Mouse (Mus musculus) forelimb bud, embryonic 11.5 days (tissue): ENCODE measurements around the gene Zcchc9.
A peak's percentile ranks its signal among the peaks of the same experiment; 100 is the strongest.
"Not testable (repeated sequence)": the region's sequence is repeated elsewhere in the genome, so short reads cannot be mapped to it uniquely, and the experiment has no call there.

ENCODE experiments used
- DNase-seq: peaks from one replicate; pipeline ENCODE4 v3.0.0-alpha.2; 2012; ENCODE audit warnings: low read depth, low spot score

Zcchc9 gene

GRCm38 (mm10) chr13:91807155-91807839 is at the start of gene Zcchc9:
TSS of gene Zcchc9 (minus strand) at chr13:91807705.
- peak; percentile 88 for DNase-seq

GRCm38 (mm10) chr13:91854412-91854811 is 46.9 kb upstream of the Zcchc9 start:
- DNase-seq = no peak

GRCm38 (mm10) chr13:91827876-91828275 is 20.4 kb upstream of the Zcchc9 start:
- DNase-seq = no peak

- DNase-seq = no peak
Observed at GRCm38 (mm10) chr13:91826066-91826465, 18.6 kb upstream of the Zcchc9 start.

DNA sequence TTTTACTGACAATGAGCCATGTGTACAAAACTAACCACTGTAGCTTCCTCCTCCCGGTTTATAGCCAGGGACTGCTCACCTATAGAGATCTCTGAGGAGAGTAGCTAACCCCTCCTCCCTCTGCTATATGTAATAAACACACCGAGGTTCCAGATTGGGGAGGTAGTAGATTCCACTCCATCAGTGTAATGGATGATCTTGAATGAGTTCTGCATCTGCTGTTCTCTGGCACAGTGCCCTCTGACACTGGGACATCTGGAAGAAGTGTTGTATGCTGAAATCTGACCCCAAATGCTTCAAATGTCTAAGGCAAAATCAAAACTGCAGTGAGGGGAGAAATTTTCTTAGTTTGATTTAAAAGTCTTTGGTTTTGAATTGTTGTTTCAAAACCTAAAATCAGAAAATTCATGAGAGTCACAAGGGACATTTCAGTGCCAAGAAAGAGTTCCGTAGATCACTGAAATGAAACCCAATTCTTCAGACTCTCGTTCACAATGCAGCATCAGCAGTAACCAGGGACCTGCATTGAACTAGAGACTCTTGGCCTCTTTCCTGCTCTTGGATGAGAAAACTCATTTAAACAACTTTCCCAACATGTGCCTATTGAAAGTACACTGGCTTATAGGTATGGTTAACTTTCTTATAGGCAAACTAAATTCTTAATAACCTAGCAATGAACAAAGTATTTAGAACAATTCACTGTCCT is 17.5 kb upstream of the Zcchc9 start:
- peak; percentile 48 for DNase-seq

DNA sequence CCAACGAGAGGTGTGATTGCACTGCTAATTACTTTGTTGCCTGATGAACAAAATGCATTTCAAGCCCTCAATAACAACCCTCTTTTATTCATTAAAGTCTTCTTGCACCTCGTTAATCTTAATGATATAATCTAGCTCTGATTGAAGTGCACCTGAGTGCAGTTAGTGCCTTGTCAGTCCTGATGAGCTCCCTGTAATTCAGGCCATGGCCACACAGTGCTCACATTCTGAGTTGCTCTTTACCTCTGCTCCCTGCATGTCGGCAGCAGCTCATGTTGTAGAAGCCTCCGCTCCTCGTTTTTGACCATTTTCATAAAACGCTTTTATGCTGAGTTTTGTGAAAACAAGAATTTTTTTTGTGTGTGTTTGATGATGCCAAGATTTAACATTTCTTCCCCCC is 16.2 kb upstream of the Zcchc9 start:
- DNase-seq = no peak

DNA sequence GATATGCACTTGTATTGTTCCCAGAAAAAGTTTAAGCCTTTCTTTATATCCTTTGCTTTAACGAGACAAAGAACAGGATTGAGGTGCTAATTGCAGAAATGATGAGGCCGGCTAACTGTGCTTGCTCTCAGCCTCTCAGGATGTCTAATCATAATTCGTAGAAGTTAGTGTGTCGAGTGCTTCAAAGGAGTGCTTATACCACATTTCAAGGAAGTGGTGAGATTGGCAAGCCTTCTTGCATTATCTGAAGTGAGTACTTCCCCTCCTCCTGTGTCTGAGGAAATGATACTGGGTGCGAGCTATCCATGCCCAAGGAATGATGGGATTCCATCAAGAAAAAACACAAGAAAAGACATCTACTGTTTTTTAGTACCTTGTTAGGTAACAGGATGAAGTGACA is 7.2 kb upstream of the Zcchc9 start:
- DNase-seq = no peak

DNA sequence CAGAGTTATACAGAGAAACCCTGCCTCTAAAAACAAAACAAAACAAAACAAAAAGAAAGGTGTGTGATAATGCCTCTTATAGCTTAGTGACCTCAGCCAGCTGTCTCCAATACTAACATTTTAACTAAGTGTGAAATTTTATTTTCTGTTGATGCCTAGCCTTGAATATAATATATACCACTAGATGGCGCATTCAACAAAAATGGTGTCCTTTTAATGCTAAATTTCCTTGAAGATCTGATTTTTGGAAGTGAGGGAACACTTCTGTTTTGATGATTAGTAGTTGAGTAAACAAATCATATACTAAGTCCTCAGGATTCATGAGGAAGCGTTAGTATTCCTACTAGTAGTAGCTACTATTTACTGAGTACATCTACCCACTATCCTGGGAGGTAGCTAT is 2.0 kb upstream of the Zcchc9 start:
- no peak for DNase-seq

GRCm38 (mm10) chr13:91807874-91808575 is 520 bp upstream of the Zcchc9 start:
- DNase-seq = no peak

- DNase-seq = no peak
Observed at GRCm38 (mm10) chr13:91801726-91802125, 5.8 kb downstream of the Zcchc9 start.

DNA sequence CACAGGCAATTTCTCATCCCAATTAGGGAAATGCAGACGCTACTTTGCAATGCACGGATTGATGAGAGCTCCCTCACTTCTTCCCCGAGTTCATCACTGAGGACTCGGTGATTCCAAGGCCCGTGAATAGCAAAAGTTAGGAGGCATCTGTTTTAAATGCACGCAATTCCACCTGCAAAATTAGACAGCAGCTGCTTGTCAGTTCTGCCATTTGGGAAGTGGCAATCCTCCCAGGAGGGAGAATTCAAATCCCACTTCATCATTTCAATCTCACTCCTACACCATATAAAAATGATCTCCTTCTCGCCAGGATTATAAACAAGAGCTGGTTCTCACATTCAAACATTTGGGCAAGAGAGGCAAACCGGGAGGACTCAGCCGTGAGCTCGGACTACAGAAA is 10.1 kb downstream of the Zcchc9 start:
- no peak for DNase-seq

GRCm38 (mm10) chr13:91796916-91797315 is 10.6 kb downstream of the Zcchc9 start:
- DNase-seq = no peak

GRCm38 (mm10) chr13:91796003-91796402 is 11.5 kb downstream of the Zcchc9 start:
- no peak for DNase-seq

DNA sequence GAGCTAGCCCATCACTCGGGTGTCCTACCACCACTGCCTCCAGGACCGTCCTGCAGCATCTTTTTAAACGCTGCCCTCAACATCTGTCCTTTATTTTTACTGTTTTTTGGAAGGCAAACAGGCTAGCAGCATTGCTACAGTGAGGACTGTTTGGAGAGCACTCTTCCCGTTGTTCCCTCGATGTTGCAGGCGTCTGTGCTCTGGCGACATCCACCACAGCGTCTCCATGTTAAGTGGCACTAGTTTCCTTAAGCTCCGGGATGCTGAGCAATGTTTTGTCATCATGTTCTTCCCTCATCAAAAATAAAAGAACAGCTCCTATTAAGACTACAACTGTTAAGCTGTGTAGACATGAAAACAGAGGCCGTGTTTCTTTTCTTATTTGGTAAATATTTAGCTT is 11.9 kb downstream of the Zcchc9 start:
- no peak for DNase-seq

DNA sequence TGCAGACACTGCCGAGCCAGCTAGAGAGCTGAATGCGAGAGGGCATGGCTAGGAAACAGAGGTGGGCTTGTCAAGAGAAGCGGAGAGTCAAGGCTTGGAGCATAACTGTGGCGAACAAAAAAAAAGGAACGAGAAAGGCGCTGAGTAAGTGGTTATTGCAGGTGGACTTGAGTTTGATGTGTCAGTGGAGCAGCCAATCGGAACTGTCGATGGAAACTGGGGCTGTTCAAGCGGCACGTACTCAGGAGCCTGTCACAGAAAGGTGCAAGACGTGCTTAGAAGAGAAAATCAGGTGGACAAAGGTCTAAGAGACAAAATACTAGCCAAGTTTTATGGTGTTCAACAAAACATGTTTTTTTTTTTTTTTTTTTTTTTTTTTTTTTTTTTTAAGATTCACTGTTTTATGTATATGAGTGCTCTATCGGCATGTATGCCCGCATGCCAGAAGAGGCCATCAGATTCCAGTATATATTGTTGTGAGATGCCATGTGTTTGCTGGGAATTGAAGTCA is 12.5 kb downstream of the Zcchc9 start:
- no peak for DNase-seq

- no peak for DNase-seq
Observed at GRCm38 (mm10) chr13:91792035-91792434, 15.5 kb downstream of the Zcchc9 start.

DNA sequence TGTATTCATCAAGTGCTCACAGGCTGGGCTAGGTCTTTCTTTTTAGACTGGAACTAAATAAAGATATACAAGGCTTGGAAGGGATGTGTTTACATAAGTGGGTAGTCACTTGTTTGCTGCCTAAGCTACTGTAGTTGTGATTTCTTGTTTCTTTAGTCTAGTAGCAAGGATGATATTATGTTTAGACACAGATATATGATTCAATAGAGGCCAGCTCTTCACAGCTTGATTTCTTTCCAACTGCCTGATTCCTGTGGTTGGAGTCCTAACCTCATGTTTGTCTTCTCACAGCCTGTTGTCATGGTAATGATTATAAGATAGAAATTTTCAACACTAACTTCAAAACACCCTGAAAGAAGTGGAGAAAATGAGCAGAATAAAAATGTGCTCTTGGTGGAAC is 27.6 kb downstream of the Zcchc9 start:
- no peak for DNase-seq

DNA sequence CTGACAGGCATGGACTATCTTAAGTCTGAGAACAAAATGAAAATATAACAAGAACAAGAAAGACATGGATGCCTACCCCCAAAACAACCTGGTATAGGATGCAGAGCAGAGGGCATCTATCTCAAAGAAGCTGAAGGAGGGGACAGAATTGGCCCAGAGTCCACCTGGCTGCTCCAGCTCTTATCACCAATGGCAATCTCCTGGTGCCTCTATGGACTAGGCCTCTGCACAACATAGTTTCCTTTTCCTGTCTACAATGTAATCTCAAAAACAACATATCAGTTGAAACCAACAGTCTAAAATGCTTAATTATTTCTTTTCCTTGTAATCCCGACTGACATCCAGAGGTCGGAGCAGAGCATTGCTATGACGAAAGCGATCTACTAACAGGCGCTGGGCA is 29.4 kb downstream of the Zcchc9 start:
- DNase-seq = no peak

- no peak for DNase-seq
Observed at GRCm38 (mm10) chr13:91768683-91769651, 38.5 kb downstream of the Zcchc9 start.

DNA sequence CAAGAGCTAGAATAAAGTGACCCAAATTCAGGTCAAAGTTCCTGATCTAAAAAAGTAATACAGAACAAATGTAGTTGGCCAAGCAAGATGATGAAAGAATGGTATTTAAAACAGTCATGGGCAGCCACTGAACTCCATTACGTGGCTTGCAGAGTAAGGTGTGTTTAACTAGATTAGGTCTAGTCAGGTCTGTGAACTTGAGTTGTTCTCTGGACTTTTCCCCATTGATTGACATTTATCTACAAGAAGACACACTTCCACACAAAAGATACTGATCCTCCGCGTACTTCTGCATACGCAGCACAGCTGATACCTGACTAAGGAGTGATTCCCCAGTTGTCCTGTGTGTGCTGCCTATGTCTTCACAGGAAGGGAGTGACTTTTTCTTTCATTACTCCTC is 41.9 kb downstream of the Zcchc9 start:
- no peak for DNase-seq

DNA sequence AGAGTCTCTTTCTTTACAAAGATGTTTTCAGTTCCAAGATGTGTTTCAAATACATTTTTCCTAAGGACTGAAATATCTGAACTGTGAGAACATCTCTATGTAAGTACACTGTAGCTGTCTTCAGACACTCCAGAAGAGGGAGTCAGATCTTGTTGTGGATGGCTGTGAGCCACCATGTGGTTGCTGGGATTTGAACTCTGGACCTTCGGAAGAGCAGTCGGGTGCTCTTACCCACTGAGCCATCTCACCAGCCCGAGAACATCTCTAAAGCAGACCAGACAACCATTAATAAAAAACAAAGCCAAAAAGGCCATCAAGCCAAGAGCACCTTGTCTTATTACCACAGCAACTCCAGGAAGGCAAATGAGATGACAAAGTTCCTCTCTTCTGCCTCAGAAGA is 43.9 kb downstream of the Zcchc9 start:
- not testable (repeated sequence) for DNase-seq
